Mouse (Mus musculus) liver, embryonic 12.5 days (tissue): ENCODE results near the gene Nmur1. TPM values are rescaled to one million over a fixed set of nuclear protein-coding genes. Genes with fewer than 3 reads are reported as not detected.
A peak's percentile ranks its signal among the peaks of the same experiment; 100 is the strongest.

Source experiments
- ATAC-seq: fragments of 200-750 bp; cut with Nextera tagmentation; 2 replicates; pipeline ENCODE4 v1.8.0; 2017; ENCODE audit warnings: moderate number of reproducible peaks, mild to moderate bottlenecking, moderate library complexity
- H3K27ac ChIP-seq: fragments of 300-500 bp; sonication (generic); 2 replicates; pipeline ENCODE4 v1.5.1; 2016; ENCODE audit warnings: mild to moderate bottlenecking
- H3K27me3 ChIP-seq: fragments of 300-500 bp; sonication (generic); replicated peaks from 2 replicates; pipeline ENCODE4 v1.6.1; 2016; ENCODE audit warnings: mild to moderate bottlenecking, moderate library complexity
- H3K36me3 ChIP-seq: fragments of 300-500 bp; sonication (generic); 2 replicates; pipeline ENCODE4 v1.6.1; 2016; ENCODE audit warnings: mild to moderate bottlenecking, moderate library complexity
- H3K4me1 ChIP-seq: fragments of 300-500 bp; sonication (generic); 2 replicates; pipeline ENCODE4 v1.6.1; 2016
- H3K4me2 ChIP-seq: fragments of 300-500 bp; sonication (generic); 2 replicates; pipeline ENCODE4 v1.6.1; 2016; ENCODE audit warnings: mild to moderate bottlenecking, moderate library complexity
- H3K4me3 ChIP-seq: fragments of 300-500 bp; sonication (generic); 2 replicates; pipeline ENCODE4 v1.5.1; 2016; ENCODE audit warnings: mild to moderate bottlenecking, moderate library complexity
- H3K9ac ChIP-seq: fragments of 300-500 bp; sonication (generic); 2 replicates; pipeline ENCODE4 v1.6.1; 2016; ENCODE audit warnings: mild to moderate bottlenecking, moderate library complexity
- H3K9me3 ChIP-seq: fragments of 300-500 bp; sonication (generic); replicated peaks from 2 replicates; pipeline ENCODE4 v1.6.1; 2016; ENCODE audit warnings: mild to moderate bottlenecking, moderate library complexity
- WGBS: fragments of 180-500 bp; shearing (Covaris S2); methylation state at CpG from one replicate; pipeline ENCODE4 v1.1.7; 2016; ENCODE audit not compliant: insufficient replicate concordance; 5-methylcytosine and 5-hydroxymethylcytosine counted together
- polyA plus RNA-seq: library from polyadenylated mRNA; unstranded; fragments of >200 nt; fragmentation: Nextera tagmentation; extraction: Ambion mirVana; gene quantifications from 2 replicates; pipeline ENCODE4 v1.2.1, GENCODE M21; 2016

Nmur1 gene
- polyA plus RNA-seq, 1 experiment from 2014 or later, result 0.19 TPM

DNA sequence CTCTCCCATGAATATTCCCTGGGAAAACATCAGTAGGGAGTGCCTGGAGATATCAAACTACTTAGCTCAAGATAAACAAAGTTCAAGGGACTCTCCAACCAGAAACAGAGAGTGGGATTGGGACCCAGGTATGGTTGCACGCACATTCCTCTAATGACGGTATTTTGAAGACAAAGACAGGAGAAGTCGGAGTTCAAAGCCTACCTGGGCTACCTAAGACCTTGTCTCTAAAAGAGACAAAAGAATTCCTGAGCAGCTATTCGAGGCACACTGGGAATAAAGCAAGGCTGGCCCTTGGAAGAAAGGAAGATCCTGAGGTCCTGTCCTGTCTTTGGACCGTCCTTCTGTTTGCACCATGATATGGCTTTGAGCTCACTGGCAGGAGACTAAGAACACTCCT is 26.7 kb upstream of the Nmur1 start:
- no peak overlapping the region for H3K4me3 ChIP-seq
- no peak overlapping the region for H3K9ac ChIP-seq
- H3K36me3 ChIP-seq, result no peaks in the 10 kb centered on the region
- WGBS, result 69% methylated on average over 5 of the region's 5 CpGs
- no peak overlapping the region for H3K4me2 ChIP-seq
- no peak overlapping the region for H3K27ac ChIP-seq
- no peaks in the 10 kb centered on the region for H3K27me3 ChIP-seq
- H3K4me1 ChIP-seq, result peaks cover 12% of the 10 kb centered on the region
- no peak for ATAC-seq
- H3K9me3 ChIP-seq, result no peaks in the 10 kb centered on the region

DNA sequence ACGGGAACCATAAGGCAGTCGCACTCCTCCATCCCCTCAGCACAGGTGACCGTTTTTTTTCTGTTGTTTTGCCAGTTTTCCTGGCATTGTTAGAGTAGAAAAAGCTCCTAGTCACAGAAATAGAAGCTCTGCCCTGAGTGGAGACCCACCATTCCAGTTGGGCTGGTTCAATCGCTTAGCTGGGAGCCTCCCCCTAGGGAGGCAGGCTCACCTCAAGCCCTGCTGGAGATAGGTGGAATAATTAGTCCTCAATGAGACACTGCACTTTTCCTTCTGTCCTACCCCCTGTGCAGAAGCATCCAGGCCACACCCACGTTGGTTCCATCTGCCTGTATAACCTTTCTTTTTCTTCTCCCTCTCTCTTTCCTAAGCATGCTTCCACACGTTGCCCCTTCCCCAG is 23.9 kb upstream of the Nmur1 start:
- peaks cover 11% of the 10 kb centered on the region for H3K4me1 ChIP-seq
- 52% methylated on average over 6 of the region's 6 CpGs for whole genome bisulfite sequencing
- no peaks in the 10 kb centered on the region for H3K9me3 ChIP-seq
- H3K36me3 ChIP-seq, result no peaks in the 10 kb centered on the region
- no peak overlapping the region for H3K4me2 ChIP-seq
- no peak for ATAC-seq
- H3K27me3 ChIP-seq, result no peaks in the 10 kb centered on the region
- H3K9ac ChIP-seq, result no peak overlapping the region
- no peak overlapping the region for H3K4me3 ChIP-seq
- H3K27ac ChIP-seq, result no peak overlapping the region

DNA sequence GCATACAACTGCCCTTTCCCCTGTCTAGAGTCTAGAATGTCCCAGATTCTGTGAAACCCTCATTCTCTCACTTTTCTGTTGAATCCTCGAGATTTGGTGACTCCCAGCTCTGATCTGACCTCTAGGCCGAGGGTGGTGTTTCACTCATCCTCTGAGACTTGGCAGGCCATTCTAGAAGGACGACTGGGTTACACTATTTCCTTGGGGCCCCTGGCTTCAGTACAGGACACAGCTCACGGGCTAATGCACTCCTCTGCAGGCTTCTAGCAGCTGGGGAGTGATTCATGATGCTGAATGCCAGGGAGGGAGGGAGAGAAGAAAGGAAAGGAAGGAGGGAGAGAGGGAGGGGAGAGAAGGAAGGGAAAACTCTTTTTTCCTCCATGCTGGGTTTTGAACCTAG is 22.2 kb upstream of the Nmur1 start:
- no peaks in the 10 kb centered on the region for H3K9me3 ChIP-seq
- ATAC-seq, result no peak
- no peaks in the 10 kb centered on the region for H3K27me3 ChIP-seq
- H3K4me2 ChIP-seq, result no peak overlapping the region
- no peak overlapping the region for H3K9ac ChIP-seq
- no peak overlapping the region for H3K27ac ChIP-seq
- H3K36me3 ChIP-seq, result no peaks in the 10 kb centered on the region
- H3K4me3 ChIP-seq, result no peak overlapping the region
- 40% methylated on average over 4 of the region's 4 CpGs for WGBS
- H3K4me1 ChIP-seq, result peaks cover 23% of the 10 kb centered on the region

DNA sequence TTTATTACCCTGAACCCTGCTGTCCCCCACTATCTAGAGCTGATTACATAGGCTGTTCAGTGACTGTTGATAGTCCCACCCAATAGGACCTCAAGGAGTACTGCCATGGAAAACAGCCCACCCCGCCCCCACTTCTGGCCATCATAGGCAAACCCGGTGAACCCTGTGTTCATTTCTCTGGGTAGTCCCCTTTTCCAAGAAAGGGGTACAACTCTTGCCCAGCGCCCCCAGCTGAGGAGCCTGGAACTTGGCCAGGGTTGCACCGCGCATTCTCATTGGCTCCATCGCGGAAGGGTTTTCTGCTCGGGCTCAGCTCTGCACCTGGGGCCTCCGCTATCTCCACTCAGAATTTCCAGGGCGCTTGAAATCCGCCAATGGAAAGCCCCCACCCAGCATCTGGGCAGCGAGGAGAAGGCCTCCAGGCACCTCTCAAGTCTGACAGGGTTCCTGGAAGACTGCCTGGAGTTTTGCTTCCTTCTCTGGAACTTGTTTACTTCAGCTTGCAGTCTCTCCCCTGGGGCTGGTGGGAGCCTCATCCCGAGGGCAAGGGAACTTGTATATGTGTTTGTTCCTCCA is 21.7 kb upstream of the Nmur1 start:
- Histone ChIP-seq H3K4me3 (no peak overlapping the region), H3K27me3 (no peaks in the 10 kb centered on the region), H3K9me3 (no peaks in the 10 kb centered on the region), H3K36me3 (no peaks in the 10 kb centered on the region), H3K4me2 (no peak overlapping the region), H3K27ac (no peak overlapping the region), H3K4me1 (peaks cover 29% of the 10 kb centered on the region), H3K9ac (no peak overlapping the region)
- 48% methylated on average over 13 of the region's 13 CpGs for WGBS
- ATAC-seq, result no peak

DNA sequence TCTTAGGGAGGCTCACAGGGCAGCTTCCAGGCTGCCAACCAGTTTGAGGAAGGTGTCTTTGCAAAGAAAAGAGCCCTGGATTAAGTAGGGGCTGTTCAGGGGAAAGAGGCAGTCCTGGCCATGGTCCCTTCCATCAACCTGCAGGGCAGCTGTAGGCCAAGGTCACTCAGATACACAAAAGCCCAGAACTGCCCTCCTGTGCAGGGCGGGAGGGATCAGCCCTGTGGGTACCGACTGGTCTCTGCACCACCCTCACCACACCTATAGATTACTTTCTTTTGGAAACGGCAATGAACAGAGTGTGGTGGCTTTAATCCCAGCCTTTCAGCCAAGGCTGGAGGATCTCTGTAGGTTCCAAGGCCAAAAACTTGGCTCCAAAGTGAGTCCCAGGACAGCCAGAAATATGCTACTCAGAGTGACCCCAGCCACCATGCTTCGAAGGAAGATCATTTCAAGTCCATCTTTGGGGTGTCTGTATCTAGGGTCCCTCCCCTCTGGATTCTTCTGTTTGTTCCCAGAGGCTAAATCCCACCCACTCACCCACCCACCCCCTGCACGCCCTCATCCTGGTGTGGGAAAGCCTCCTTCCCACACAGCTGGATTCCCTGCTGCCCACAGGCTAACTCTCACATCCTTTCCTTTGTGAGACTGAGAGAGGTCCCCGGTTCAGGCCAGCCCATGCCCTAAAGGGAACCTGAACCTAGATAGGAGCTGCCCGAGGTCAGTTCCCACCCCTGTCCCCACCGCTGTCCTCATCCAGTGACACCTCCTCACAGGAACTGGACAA is 17.6 kb upstream of the Nmur1 start:
- no peaks in the 10 kb centered on the region for H3K9me3 ChIP-seq
- H3K4me2 ChIP-seq, result peak overlapping the region; percentile 99
- H3K36me3 ChIP-seq, result no peaks in the 10 kb centered on the region
- no peak for ATAC-seq
- WGBS, result 48% methylated on average over 8 of the region's 8 CpGs
- no peaks in the 10 kb centered on the region; the same call in 1 of the 2 replicates for H3K27me3 ChIP-seq
- peak overlapping the region; percentile 70; the same call in 1 of the 2 replicates for H3K4me3 ChIP-seq
- H3K27ac ChIP-seq, result peak overlapping the region; percentile 92
- H3K4me1 ChIP-seq, result peaks cover 65% of the 10 kb centered on the region
- peak overlapping the region; percentile 88; the same call in 1 of the 2 replicates for H3K9ac ChIP-seq

DNA sequence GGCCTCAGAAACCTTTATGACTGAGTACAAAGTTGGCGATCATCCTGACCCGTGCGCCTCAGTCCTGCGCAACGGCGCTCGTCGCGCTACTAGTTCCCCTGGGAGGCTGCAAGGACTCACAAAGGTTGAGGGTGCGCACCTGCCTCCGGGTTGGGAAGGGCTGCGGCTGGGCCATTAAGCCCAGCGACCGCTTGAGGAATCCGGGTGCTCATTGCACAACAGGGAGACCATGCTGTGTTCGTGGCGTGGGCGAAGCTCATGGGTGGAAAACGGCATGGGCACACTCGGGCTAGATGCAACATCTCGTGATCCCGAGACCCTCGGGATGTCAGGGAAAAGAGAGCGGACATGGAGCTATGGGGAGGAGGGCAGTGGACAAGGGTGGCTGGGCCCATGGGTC is 16.8 kb upstream of the Nmur1 start:
- H3K4me3 ChIP-seq, result peak overlapping the region; percentile 70
- peak overlapping the region; percentile 88 for H3K9ac ChIP-seq
- H3K4me1 ChIP-seq, result peaks cover 67% of the 10 kb centered on the region
- H3K9me3 ChIP-seq, result no peaks in the 10 kb centered on the region
- peak overlapping the region; percentile 92 for H3K27ac ChIP-seq
- no peaks in the 10 kb centered on the region; the same call in 1 of the 2 replicates for H3K27me3 ChIP-seq
- WGBS, result 8% methylated on average over 24 of the region's 24 CpGs
- peak overlapping the region; percentile 99 for H3K4me2 ChIP-seq
- peak; percentile 18; the same call in 1 of the 2 replicates for ATAC-seq
- H3K36me3 ChIP-seq, result no peaks in the 10 kb centered on the region

DNA sequence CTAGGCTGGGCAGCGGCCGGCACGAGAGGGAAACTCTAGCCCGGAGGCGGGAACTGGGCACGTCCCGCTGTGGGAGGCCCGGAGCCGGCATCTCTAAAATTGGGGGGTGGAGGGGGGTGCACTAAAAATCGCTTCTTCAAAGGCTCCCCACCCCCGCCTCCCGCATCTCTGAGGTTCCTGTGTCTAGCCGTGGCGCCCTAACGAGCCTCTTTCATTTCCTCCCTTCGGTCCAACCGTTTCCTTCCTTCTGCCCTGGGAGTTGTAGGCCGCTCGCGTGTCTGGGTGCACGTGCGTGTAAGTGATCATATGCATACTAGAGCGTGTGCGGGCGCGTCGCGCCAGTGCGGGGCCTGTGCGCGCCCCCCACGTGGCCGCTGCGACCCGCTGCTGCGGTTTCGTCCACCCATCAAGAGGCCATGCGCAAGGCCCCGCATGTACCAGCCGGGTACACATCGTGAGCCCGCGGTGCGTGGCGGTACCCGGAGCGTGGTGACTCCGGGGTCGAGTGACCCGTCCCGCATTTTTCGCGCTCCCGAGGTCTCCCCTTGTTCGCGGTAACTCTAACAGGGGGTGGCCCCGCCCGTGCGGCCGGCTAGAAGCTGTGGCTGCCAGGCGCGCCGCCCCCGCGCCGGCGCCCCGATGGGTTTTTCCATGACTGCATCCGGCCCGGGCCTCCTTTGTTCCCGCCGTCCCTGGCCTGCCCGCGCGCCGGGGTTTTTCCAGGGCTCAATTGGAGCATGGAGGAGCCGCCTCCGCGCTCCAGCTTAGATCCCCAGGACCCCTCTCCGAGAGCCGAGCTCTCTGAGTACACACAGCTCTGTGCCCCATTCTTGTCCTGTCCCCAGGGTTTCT is 16.2 kb upstream of the Nmur1 start:
- Histone ChIP-seq H3K4me1 (peaks cover 67% of the 10 kb centered on the region), H3K9me3 (no peaks in the 10 kb centered on the region), H3K36me3 (no peaks in the 10 kb centered on the region), H3K4me3 (peak overlapping the region; percentile 70), H3K27me3 (no peaks in the 10 kb centered on the region; the same call in 1 of the 2 replicates), H3K4me2 (peak overlapping the region; percentile 99), H3K9ac (peak overlapping the region; percentile 88), H3K27ac (peak overlapping the region; percentile 92)
- WGBS, result under 1% methylated on average over 81 of the region's 81 CpGs
- peak; percentile 57 for ATAC-seq

DNA sequence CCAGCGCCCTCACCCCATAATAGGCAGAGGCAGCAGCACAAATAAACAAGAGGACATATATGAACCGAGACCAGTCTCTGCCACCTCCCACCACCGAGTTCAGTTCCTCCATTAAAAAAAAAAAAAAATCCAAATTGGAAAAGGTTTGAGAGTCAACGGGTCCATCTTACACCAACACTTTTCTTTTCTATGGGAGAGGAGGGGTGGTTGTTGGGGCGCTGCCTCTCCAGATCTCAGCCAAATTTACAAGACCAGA is 15.6 kb upstream of the Nmur1 start:
- Histone ChIP-seq H3K9ac (peak overlapping the region; percentile 88), H3K4me3 (peak overlapping the region; percentile 70), H3K27ac (peak overlapping the region; percentile 92), H3K9me3 (no peaks in the 10 kb centered on the region), H3K27me3 (no peaks in the 10 kb centered on the region; the same call in 1 of the 2 replicates), H3K4me2 (peak overlapping the region; percentile 99), H3K4me1 (peaks cover 72% of the 10 kb centered on the region), H3K36me3 (no peaks in the 10 kb centered on the region)
- under 1% methylated on average over 5 of the region's 5 CpGs for WGBS
- ATAC-seq, result no peak

DNA sequence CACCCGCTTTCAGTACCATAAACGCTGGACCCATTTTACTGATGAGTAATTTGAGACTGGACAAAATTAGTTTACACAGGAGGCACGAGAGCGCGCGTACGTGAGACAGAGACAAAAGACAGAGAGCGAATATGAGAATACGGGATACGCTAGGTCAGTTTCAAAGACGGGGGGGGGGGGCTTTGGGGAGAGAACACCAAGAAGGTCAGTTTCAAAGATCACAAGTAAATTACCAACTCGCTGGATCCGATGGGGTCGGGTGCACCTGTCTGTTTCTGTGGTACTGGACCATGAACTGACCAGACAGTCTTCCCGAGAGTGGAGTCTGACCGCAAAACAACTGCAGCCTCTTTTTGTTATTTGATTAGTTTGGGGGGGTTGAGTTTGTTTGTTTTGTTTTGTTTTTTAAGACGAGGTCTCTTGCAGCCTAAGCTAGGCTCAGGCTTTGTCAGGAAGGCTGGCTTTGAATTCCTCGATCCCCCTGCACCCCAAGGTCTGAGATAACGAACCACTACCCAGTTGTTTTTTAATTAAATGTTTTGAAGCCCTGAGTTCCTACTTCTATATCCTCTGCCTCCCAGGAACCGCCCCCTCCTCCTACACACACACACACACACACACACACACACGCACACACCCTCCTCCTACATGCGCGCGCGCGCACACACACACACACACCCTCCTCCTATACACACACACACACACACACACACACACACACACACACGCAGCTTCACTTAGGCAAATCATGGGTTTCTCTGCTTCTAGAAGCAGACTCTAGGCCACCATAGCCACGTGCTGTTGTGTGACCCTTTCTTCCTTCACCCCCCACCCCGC is 15.1 kb upstream of the Nmur1 start:
- Histone ChIP-seq H3K4me1 (peaks cover 77% of the 10 kb centered on the region), H3K9ac (peak overlapping the region; percentile 88), H3K4me2 (peak overlapping the region; percentile 99), H3K36me3 (no peaks in the 10 kb centered on the region), H3K27me3 (no peaks in the 10 kb centered on the region; the same call in 1 of the 2 replicates), H3K4me3 (peak overlapping the region; percentile 70), H3K27ac (peak overlapping the region; percentile 92), H3K9me3 (no peaks in the 10 kb centered on the region)
- ATAC-seq, result peak; percentile 63
- WGBS, result under 1% methylated on average over 28 of the region's 29 CpGs

DNA sequence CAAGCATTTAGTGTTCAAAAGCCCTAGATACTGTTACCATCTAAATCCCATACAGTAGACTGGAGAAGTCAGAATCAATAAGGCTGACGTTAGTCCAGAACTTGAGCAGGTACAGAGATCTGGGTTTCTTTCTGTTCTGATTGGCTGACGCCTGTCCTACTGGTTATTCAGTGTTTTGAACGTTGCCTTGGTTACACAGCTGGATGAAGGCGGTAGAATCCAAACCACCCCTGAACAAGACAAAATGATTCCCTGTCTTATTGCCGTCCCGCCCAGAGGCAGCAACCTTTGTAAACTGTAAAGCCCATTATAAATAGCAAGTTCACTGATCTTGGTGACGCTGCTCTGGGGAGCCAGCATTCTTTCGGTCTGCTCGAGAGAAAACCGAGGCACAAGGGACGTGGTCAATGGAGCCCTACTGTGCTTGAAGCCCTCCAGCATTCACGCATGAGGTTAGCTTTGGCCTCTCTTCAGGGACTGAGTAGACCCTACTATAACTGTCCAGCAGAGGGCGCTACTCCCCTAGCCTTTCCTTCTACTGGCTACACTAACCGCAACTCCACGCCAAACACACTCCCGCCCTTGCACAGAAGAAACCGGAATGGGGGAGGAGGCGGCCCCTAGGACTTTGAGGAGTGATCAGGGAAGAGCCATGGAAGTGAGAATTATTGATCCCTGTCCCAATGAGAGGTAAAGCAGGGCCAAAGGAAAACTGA is 14.3 kb upstream of the Nmur1 start:
- H3K4me3 ChIP-seq, result peak overlapping the region; percentile 70
- no peaks in the 10 kb centered on the region for H3K9me3 ChIP-seq
- ATAC-seq, result peak; percentile 77
- peak overlapping the region; percentile 88 for H3K9ac ChIP-seq
- H3K27ac ChIP-seq, result peak overlapping the region; percentile 92
- H3K4me2 ChIP-seq, result peak overlapping the region; percentile 99
- 11% methylated on average over 18 of the region's 18 CpGs for WGBS
- no peaks in the 10 kb centered on the region for H3K36me3 ChIP-seq
- no peaks in the 10 kb centered on the region; the same call in 1 of the 2 replicates for H3K27me3 ChIP-seq
- H3K4me1 ChIP-seq, result peaks cover 85% of the 10 kb centered on the region
